Mouse (Mus musculus) cerebellum, postnatal 25 days (tissue): ENCODE results near the gene Xiap.
"Not testable (repeated sequence)": the region's sequence is repeated elsewhere in the genome, so short reads cannot be mapped to it uniquely, and the experiment has no call there.

ENCODE experiments used
- DNase-seq, 2 experiments: peaks; one replicate each; pipeline ENCODE4 v3.0.0; 2021; ENCODE audit warnings: mixed read lengths in 2 of 2

Gene Xiap

GRCm38 (mm10) chrX:42059282-42060068 is at the start of gene Xiap:
TSS of gene Xiap (plus strand) at chrX:42059679.
- no peak for DNase-seq

- no peak for DNase-seq
Observed at GRCm38 (mm10) chrX:42012677-42013208, 46.7 kb upstream of the Xiap start.

GRCm38 (mm10) chrX:42013776-42014175 is 45.7 kb upstream of the Xiap start:
- no peak for DNase-seq

GRCm38 (mm10) chrX:42014502-42014901 is 45.0 kb upstream of the Xiap start:
- no peak for DNase-seq

GRCm38 (mm10) chrX:42018030-42018429 is 41.4 kb upstream of the Xiap start:
- no peak for DNase-seq

GRCm38 (mm10) chrX:42019441-42019840 is 40.0 kb upstream of the Xiap start:
- no peak for DNase-seq

- DNase-seq = not testable (repeated sequence)
Observed at GRCm38 (mm10) chrX:42025802-42026440, 33.6 kb upstream of the Xiap start.

- DNase-seq = not testable (repeated sequence)
Observed at GRCm38 (mm10) chrX:42026981-42027380, 32.5 kb upstream of the Xiap start.

- DNase-seq = peak; percentile 78 to 82
Observed at GRCm38 (mm10) chrX:42033111-42033693, 26.3 kb upstream of the Xiap start.

GRCm38 (mm10) chrX:42033911-42034310 is 25.6 kb upstream of the Xiap start:
- no peak for DNase-seq

GRCm38 (mm10) chrX:42039481-42039880 is 20.0 kb upstream of the Xiap start:
- DNase-seq = no peak

GRCm38 (mm10) chrX:42044935-42045334 is 14.5 kb upstream of the Xiap start:
- DNase-seq = no peak

GRCm38 (mm10) chrX:42050652-42051643 is 8.5 kb upstream of the Xiap start:
- no peak for DNase-seq

- DNase-seq = no peak
Observed at GRCm38 (mm10) chrX:42057012-42057411, 2.5 kb upstream of the Xiap start.

GRCm38 (mm10) chrX:42057873-42058272 is 1.6 kb upstream of the Xiap start:
- DNase-seq = no peak

GRCm38 (mm10) chrX:42063621-42064020 is 4.1 kb downstream of the Xiap start:
- no peak for DNase-seq

- DNase-seq = no peak
Observed at GRCm38 (mm10) chrX:42065086-42065485, 5.6 kb downstream of the Xiap start.

- DNase-seq = peak; percentile 12 to 27
Observed at GRCm38 (mm10) chrX:42066771-42067170, 7.3 kb downstream of the Xiap start.

GRCm38 (mm10) chrX:42067791-42068200 is 8.3 kb downstream of the Xiap start:
- DNase-seq = peak; percentile 76 to 85

GRCm38 (mm10) chrX:42068201-42068874 is 8.9 kb downstream of the Xiap start:
- peak; percentile 79 to 80 for DNase-seq

GRCm38 (mm10) chrX:42068875-42069257 is 9.4 kb downstream of the Xiap start:
- DNase-seq = no peak

GRCm38 (mm10) chrX:42087731-42088130 is 28.3 kb downstream of the Xiap start:
- no peak for DNase-seq
